Mouse (Mus musculus) thymus, adult 2 months (tissue): ENCODE data around the gene Pbld2.

Experiments used
- CTCF ChIP-seq: fragments of 200-500 bp; IDR thresholded peaks from 2 replicates; pipeline ENCODE4 v1.5.1; 2012; ENCODE audit warnings: mild to moderate bottlenecking, control low read depth, low read length, moderate library complexity, borderline replicate concordance; ENCODE audit not compliant: control insufficient read depth, poor library complexity, insufficient read depth; ENCODE audit errors: extremely low read depth
- POLR2A ChIP-seq: fragments of 200-500 bp; IDR thresholded peaks from 2 replicates; pipeline ENCODE4 v1.6.1; 2012; ENCODE audit warnings: mild to moderate bottlenecking, low read length, control low read depth, moderate library complexity; ENCODE audit not compliant: control insufficient read depth, poor library complexity, insufficient read depth; ENCODE audit errors: extremely low read depth

DNA sequence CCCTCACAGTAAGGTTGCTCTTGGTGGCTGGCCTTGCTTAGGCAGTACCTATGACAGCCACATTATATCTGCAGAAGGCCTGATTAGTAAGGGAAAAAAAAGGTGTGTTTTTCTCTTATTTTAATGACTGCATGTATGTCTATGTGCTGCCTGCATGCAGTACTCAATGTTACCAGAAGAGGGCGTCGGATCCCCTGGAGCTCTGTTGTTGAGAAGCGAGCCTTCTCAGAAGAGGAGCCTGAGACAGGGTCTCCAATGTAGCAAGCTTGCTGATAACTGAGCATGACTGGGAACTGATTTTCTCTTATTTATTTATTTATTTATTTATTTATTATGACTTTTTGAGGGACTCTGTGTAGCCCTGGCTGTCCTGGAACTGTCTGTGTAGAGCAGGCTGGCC lies 36.8 kb upstream of the Pbld2 start:
- TF ChIP-seq POLR2A (no peak), CTCF (no peak)
